Mouse (Mus musculus): ENCODE data around the gene Gm21976. TPM values are rescaled to one million over a fixed set of nuclear protein-coding genes. Genes with fewer than 3 reads are reported as not detected.

Gm21976 gene
- not detected in 2 replicates for polyA plus RNA-seq (2015; fragmentation: Nextera tagmentation; extraction: Ambion mirVana)

DNA sequence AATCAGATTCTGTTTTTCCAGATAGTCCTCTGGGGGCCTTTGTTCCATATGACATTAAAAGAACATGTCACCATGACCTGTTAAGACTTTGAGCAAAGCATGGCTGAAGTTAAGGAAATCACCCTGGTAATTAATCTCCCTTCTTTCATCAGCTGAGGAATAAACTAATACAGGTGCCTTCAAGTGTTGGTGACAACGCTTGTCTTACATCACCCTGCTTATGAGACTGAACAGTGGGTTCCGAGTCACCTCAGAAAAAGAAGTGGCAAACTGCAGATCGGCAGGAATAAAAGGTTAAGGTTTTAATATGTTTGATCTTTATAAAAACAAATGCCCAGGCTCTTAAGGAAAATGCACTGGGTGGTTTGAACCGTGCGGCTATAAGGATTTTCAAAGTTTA, at the start of gene Gm21976:
Gm21976 (plus strand) TSS at position 202 of the 400 bp plus-strand sequence.
- 87% methylated on average over 5 of the region's 5 CpGs for WGBS
- ATAC-seq (ENCODE audit: low FRiP score, low TSS enrichment) = no peak
- Histone ChIP-seq H3K4me1 (ENCODE audit: insufficient read depth, low read length) (no peaks in the 10 kb centered on the region), H3K36me3 (ENCODE audit: insufficient read depth, low read length) (peaks cover 2% of the 10 kb centered on the region; the same call in 1 of the 2 replicates), H3K27me3 (ENCODE audit: insufficient read depth, low read length) (no peaks in the 10 kb centered on the region), H3K9ac (replicated peaks; ENCODE audit: low read length) (no peak within 1 kb of the TSS), H3K27ac (ENCODE audit: low read length) (no peak within 1 kb of the TSS), H3K4me3 (ENCODE audit: low read length) (no peak within 1 kb of the TSS), H3K4me2 (replicated peaks; ENCODE audit: low read depth, low read length) (no peak within 1 kb of the TSS), H3K9me3 (ENCODE audit: low read length) (no peaks in the 10 kb centered on the region)

DNA sequence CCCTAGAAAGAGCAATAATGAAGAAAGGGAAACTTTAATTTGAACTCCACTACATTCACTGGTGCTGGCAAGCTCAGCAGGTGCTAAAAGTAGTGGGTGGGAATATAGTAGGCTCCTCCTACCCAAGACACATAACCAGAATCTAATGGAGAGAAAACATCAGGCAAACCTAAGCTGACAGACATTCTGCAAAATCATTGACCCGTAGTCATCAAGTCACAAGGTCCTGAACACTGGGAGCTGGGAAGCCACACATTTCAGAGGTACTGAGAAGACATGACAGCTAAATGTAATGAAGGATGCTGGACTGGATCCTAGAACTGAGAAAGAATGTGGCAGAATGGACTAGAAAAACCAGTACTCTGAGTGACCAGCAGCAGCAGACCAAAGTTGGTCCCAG, 49.2 kb upstream of the Gm21976 start:
- Histone ChIP-seq H3K27ac (ENCODE audit: low read length) (no peak overlapping the region), H3K4me2 (replicated peaks; ENCODE audit: low read depth, low read length) (no peak overlapping the region), H3K9me3 (ENCODE audit: low read length) (no peaks in the 10 kb centered on the region), H3K4me1 (ENCODE audit: insufficient read depth, low read length) (no peaks in the 10 kb centered on the region), H3K36me3 (ENCODE audit: insufficient read depth, low read length) (no peaks in the 10 kb centered on the region), H3K4me3 (ENCODE audit: low read length) (no peak overlapping the region), H3K27me3 (ENCODE audit: insufficient read depth, low read length) (no peaks in the 10 kb centered on the region), H3K9ac (replicated peaks; ENCODE audit: low read length) (no peak overlapping the region)
- 93% methylated on average over 1 of the region's 1 CpGs for WGBS
- no peak for ATAC-seq (ENCODE audit: low FRiP score, low TSS enrichment)

DNA sequence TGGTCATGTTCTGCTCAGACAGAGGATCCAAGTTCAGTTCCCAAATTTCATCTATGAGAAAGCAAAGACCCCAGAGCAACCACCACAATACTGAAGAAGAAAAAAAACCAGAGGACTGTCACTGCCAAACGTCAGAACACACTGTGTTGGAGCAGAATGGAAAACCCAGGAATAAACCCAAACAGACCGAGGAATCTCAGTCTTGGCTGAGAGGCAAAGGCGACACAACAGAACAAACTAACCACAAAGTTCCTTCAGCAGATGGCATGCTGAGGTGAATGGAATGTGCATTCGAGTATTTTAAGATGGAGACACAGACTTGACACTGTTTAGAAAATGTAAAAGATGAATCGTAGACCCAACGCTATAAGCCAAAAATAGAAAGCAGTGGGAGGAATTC, 44.2 kb upstream of the Gm21976 start:
- no peak for ATAC-seq (ENCODE audit: low FRiP score, low TSS enrichment)
- Histone ChIP-seq H3K36me3 (ENCODE audit: insufficient read depth, low read length) (no peaks in the 10 kb centered on the region), H3K9me3 (ENCODE audit: low read length) (no peaks in the 10 kb centered on the region), H3K27me3 (ENCODE audit: insufficient read depth, low read length) (no peaks in the 10 kb centered on the region), H3K4me2 (replicated peaks; ENCODE audit: low read depth, low read length) (no peak overlapping the region), H3K9ac (replicated peaks; ENCODE audit: low read length) (no peak overlapping the region), H3K4me1 (ENCODE audit: insufficient read depth, low read length) (no peaks in the 10 kb centered on the region), H3K4me3 (ENCODE audit: low read length) (no peak overlapping the region), H3K27ac (ENCODE audit: low read length) (no peak overlapping the region)
- 78% methylated on average over 6 of the region's 6 CpGs for WGBS

DNA sequence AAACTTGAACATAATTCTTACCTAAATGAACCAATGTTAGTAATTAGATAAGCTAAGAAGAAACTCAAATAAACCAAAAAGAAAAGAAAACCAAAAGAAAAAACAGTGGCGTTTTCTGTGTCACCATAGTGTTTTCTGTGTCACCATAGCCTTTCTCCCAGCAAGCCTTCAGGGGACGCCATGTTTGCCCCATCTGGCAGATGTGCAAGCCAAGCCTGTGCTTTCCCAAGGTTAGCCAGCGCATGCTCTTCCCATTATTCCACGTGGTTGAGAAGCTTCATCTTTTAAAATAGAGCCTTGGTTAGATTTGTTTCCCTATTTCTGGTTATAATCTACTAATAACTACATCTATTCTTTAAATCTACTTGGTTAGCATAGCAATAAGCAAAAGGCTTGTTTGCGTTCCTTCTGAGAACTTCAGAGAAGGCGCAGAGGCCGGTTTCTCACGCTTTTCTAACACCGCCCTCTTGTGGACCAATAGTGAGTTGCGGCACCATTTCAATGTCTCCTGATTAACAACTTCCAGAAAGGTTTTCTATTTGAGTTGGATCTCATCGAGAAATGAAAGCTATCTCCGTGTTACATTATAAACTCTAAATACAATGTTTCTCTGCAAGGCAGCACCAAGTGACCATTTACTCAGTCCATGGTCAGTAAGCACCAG, 39.6 kb upstream of the Gm21976 start:
- Histone ChIP-seq H3K4me1 (ENCODE audit: insufficient read depth, low read length) (no peaks in the 10 kb centered on the region), H3K9ac (replicated peaks; ENCODE audit: low read length) (no peak overlapping the region), H3K4me2 (replicated peaks; ENCODE audit: low read depth, low read length) (no peak overlapping the region), H3K9me3 (ENCODE audit: low read length) (no peaks in the 10 kb centered on the region), H3K27me3 (ENCODE audit: insufficient read depth, low read length) (no peaks in the 10 kb centered on the region), H3K36me3 (ENCODE audit: insufficient read depth, low read length) (no peaks in the 10 kb centered on the region), H3K4me3 (ENCODE audit: low read length) (no peak overlapping the region), H3K27ac (ENCODE audit: low read length) (no peak overlapping the region)
- no peak for ATAC-seq (ENCODE audit: low FRiP score, low TSS enrichment)
- WGBS = 20% methylated on average over 12 of the region's 12 CpGs

DNA sequence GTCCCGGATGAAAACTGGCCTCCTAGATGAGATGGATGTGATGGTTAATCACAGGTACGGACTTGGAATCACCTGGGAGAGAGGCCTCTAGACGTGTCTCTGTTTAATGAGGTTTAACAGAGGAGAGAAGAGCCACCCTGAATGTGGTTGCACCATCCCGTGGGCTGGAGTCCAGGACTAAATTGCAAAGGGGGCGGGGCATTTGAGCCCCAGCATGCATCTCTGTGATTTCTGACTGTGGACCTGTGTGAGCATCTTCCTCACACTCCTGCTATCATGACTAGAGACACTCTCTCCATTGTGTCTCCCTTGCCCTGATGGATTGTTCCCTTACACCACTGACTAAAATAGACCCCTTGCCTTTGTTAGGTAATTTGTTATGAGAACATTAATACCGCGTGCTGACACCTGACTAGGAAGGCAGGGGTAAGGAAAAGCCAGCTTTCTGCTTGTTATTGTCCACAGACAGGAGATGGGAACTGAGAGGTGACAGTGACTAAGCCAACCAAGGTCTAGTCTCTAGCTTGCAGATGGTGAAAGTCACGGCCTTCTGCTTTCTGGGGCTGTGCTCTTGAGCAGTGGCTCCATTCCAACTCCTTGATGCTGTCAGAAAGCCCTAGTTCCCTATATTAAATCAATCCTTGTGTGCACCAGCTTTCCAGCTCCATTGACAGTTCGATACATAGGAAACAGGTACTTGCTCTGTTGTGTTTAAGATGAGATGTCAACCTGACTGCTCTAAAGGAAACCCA, 38.0 kb upstream of the Gm21976 start:
- H3K27ac ChIP-seq (ENCODE audit: low read length) = no peak overlapping the region
- H3K9ac ChIP-seq (replicated peaks; ENCODE audit: low read length) = no peak overlapping the region
- no peaks in the 10 kb centered on the region for H3K36me3 ChIP-seq (ENCODE audit: insufficient read depth, low read length)
- no peak for ATAC-seq (ENCODE audit: low FRiP score, low TSS enrichment)
- 68% methylated on average over 9 of the region's 9 CpGs for WGBS
- no peaks in the 10 kb centered on the region for H3K9me3 ChIP-seq (ENCODE audit: low read length)
- no peak overlapping the region for H3K4me2 ChIP-seq (replicated peaks; ENCODE audit: low read depth, low read length)
- no peaks in the 10 kb centered on the region for H3K27me3 ChIP-seq (ENCODE audit: insufficient read depth, low read length)
- H3K4me1 ChIP-seq (ENCODE audit: insufficient read depth, low read length) = no peaks in the 10 kb centered on the region
- H3K4me3 ChIP-seq (ENCODE audit: low read length) = no peak overlapping the region

DNA sequence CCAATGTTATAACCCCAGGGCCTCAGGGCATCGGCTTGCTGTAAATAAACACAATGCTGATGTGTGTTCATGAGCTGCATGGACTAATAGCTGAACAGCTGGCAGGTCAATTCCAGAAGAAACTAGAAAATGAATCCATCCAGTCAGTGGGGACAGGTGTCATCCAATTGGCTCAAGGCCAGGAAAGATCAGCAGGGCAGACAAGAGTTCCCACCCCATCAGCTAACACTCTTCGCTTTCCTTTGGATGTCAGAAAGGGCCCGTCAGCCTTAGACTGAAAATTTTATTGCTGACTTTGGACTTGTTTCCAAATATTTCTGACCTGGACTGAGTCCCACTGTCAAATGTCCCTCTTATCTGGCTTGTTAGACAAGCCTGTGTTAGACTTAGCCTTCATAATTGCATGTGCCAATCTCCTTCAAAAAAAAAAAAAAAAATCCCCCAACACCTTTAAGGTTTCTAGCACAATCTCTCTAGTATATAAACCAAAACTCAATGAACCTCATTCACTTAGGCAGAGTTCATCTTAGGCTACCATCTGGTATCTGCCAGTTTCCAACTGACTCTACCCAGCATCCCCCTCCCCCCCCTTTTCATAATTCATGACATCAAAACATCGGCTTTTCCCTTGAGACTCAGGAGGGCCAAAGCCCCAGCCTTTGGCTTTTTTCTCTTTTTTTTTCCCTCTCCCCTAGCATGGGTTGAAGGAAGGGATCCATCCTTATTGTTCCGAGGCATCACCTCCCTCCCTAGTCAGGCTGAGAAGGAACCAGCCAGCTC, 34.9 kb upstream of the Gm21976 start:
- 59% methylated on average over 5 of the region's 5 CpGs for WGBS
- no peak overlapping the region for H3K4me3 ChIP-seq (ENCODE audit: low read length)
- H3K4me2 ChIP-seq (replicated peaks; ENCODE audit: low read depth, low read length) = no peak overlapping the region
- peaks cover 15% of the 10 kb centered on the region for H3K36me3 ChIP-seq (ENCODE audit: insufficient read depth, low read length)
- ATAC-seq (ENCODE audit: low FRiP score, low TSS enrichment) = no peak
- no peak overlapping the region for H3K27ac ChIP-seq (ENCODE audit: low read length)
- no peak overlapping the region for H3K9ac ChIP-seq (replicated peaks; ENCODE audit: low read length)
- H3K4me1 ChIP-seq (ENCODE audit: insufficient read depth, low read length) = no peaks in the 10 kb centered on the region
- no peaks in the 10 kb centered on the region for H3K9me3 ChIP-seq (ENCODE audit: low read length)
- no peaks in the 10 kb centered on the region for H3K27me3 ChIP-seq (ENCODE audit: insufficient read depth, low read length)

DNA sequence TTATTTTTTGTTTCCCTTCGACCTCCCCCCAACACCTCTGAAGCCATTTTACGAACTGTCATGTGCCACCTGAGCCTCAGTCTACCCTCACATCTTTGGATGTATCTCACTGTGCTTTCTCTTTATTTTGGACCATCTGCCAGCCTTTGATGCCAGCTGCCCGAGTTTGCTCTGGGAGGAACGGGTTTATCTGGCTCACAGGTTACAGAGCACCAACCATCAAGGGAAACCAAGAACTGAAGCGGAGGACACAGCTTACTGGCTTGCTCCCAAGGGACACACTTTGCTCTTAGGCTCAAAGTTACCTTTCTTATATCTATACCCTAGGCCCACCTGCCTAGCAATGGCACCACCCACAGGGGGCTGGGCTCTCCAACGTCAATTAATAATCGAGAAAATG, 34.3 kb upstream of the Gm21976 start:
- Histone ChIP-seq H3K4me1 (ENCODE audit: insufficient read depth, low read length) (no peaks in the 10 kb centered on the region), H3K27me3 (ENCODE audit: insufficient read depth, low read length) (no peaks in the 10 kb centered on the region), H3K36me3 (ENCODE audit: insufficient read depth, low read length) (peaks cover 21% of the 10 kb centered on the region), H3K27ac (ENCODE audit: low read length) (no peak overlapping the region), H3K9ac (replicated peaks; ENCODE audit: low read length) (no peak overlapping the region), H3K4me2 (replicated peaks; ENCODE audit: low read depth, low read length) (no peak overlapping the region), H3K9me3 (ENCODE audit: low read length) (no peaks in the 10 kb centered on the region), H3K4me3 (ENCODE audit: low read length) (no peak overlapping the region)
- 66% methylated on average over 7 of the region's 7 CpGs for WGBS
- ATAC-seq (ENCODE audit: low FRiP score, low TSS enrichment) = no peak

DNA sequence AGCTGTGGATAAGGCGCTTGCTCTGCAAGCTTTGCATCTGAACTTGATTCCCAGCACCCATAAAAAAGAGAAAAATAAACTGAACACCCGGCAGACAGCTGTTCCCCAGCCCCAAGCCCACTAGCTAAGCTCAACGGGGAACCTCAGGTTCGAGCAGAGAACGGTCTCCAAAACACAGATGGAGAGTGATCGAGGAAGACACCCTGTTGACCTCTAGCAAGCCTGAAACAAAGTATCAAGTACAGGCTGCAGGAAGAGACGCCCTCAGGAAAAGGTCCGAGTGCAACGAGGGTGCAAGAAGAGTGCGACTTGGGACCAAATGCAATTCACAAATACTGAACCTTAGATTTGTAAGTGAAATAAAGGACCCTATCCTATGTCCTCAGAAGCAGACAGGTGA, 30.1 kb upstream of the Gm21976 start:
- H3K27me3 ChIP-seq (ENCODE audit: insufficient read depth, low read length) = no peaks in the 10 kb centered on the region
- no peak for ATAC-seq (ENCODE audit: low FRiP score, low TSS enrichment)
- no peak overlapping the region for H3K27ac ChIP-seq (ENCODE audit: low read length)
- no peak overlapping the region for H3K4me3 ChIP-seq (ENCODE audit: low read length)
- no peak overlapping the region for H3K4me2 ChIP-seq (replicated peaks; ENCODE audit: low read depth, low read length)
- H3K36me3 ChIP-seq (ENCODE audit: insufficient read depth, low read length) = peaks cover 49% of the 10 kb centered on the region
- 85% methylated on average over 10 of the region's 10 CpGs for WGBS
- H3K9ac ChIP-seq (replicated peaks; ENCODE audit: low read length) = no peak overlapping the region
- H3K9me3 ChIP-seq (ENCODE audit: low read length) = no peaks in the 10 kb centered on the region
- no peaks in the 10 kb centered on the region for H3K4me1 ChIP-seq (ENCODE audit: insufficient read depth, low read length)

DNA sequence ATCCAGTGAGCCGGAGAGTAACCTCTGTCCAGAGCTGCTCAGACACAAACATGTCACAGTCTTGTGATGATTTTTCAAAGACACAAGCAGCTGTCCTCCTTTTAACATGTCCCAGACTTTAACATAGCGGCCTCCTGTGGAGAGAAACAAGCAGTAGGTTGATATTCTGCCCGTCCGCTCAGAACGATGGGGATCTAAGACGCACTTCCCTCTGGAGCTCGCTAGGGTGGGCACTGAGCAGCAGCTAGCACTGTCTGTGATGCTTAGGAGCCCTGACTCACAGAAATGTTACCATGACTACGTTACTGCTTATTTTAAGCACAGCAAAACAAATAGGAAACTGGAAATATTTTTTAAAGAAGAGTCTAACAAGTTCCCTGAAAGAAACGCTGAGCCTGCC, 24.8 kb upstream of the Gm21976 start:
- peaks cover 55% of the 10 kb centered on the region for H3K36me3 ChIP-seq (ENCODE audit: insufficient read depth, low read length)
- H3K4me1 ChIP-seq (ENCODE audit: insufficient read depth, low read length) = no peaks in the 10 kb centered on the region
- ATAC-seq (ENCODE audit: low FRiP score, low TSS enrichment) = no peak
- no peak overlapping the region for H3K4me2 ChIP-seq (replicated peaks; ENCODE audit: low read depth, low read length)
- no peak overlapping the region for H3K4me3 ChIP-seq (ENCODE audit: low read length)
- no peaks in the 10 kb centered on the region for H3K9me3 ChIP-seq (ENCODE audit: low read length)
- H3K9ac ChIP-seq (replicated peaks; ENCODE audit: low read length) = no peak overlapping the region
- no peak overlapping the region for H3K27ac ChIP-seq (ENCODE audit: low read length)
- H3K27me3 ChIP-seq (ENCODE audit: insufficient read depth, low read length) = no peaks in the 10 kb centered on the region
- WGBS = 78% methylated on average over 9 of the region's 9 CpGs

Data from kidney, embryonic 16.5 days (tissue).